Mouse (Mus musculus) liver, embryonic 14.5 days (tissue): Measurements from ENCODE around the gene Mfrp.

ENCODE experiments used
- CTCF ChIP-seq: IDR thresholded peaks from 2 replicates; pipeline ENCODE4 v1.5.1; 2016; ENCODE audit warnings: antibody characterized with exemption, low read depth, control low read depth
- EP300 ChIP-seq: IDR thresholded peaks from 2 replicates; pipeline ENCODE4 v1.6.1; 2016; ENCODE audit warnings: antibody characterized with exemption, low read depth

- TF ChIP-seq EP300 (no peak), CTCF (no peak)
Observed at GRCm38 (mm10) chr9:44144718-44145060, 43.2 kb downstream of the Mfrp start.
